Mouse (Mus musculus): ENCODE results near the gene Spdya.

Spdya gene

DNA sequence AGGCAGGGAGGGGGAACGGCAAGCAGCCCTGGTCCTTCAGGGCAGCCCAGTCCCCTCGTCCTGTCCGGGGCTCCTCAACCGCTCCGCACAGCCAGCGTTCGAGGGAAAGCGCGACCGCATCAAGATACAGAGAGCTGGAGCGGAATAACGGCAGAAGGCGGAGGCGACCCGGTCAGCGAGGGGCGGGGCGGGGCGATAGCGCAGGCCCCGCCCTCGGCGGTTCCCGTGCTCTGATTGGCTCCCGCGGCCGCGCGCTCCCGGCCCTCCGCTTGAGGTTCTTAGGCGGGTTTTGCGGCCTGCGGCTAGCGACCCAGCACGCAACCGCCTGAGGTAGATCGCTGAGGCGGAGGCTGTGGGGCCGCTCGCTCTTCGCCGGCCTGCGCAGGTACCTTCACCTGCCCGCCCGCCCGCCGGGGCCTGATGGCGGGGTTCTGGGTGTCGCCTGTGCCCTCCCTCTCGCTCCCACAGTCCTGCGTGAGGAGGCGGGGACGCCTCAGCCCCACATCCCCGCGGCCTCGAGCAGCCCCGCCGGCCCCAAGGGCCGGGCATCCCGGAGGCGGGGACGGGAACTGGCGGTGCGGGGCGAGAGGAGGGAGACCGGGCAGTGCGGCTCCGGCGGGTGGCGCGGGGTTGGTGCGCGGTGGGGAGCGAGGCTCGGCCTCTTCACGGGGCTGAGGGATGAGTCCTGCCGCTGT lies at the start of gene Spdya:
TSS of gene Spdya (plus strand) at position 305 of the 695 bp plus-strand sequence.
- DNase-seq, result peak; percentile 99

DNA sequence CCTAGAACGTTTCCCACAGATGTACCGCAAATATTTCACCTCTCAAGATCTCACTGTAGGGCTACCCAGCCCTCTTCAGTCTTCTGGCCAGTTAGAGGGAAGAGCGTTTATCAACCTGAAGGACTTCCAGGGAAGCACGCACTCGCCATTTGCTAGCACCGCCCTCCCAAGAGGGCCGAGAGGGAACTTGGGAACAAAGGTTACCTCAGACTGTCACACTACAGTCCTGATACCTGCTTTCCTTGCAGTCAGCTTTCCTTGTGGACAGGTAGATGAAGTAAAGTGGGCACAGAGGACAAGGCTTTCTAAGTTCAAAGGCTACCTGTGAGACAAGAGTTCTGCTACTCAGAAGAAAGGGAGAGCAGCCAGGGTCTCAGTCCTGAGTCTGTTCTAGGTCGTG lies 45.0 kb upstream of the Spdya start:
- peak; percentile 50 for DNase-seq

DNA sequence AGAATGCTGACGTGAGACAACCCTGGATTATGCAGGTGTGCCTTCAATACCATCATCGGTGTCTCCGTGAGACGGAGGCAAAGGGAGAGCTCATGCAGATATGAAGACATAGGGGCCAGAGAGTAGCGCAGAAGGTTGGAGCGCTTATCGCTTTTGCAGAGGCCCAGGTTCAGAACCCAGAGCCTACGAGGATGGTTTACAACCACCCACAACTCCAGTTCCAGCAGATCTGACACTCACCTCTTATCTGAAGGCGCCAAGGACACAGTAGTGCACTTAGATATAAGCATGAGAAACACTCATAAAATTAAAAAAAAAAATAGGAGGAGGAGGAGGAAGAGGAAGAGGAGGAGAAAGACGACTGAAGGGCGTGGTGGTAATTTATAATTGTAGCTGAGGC lies 41.6 kb upstream of the Spdya start:
- peak; percentile 54 for DNase-seq

DNA sequence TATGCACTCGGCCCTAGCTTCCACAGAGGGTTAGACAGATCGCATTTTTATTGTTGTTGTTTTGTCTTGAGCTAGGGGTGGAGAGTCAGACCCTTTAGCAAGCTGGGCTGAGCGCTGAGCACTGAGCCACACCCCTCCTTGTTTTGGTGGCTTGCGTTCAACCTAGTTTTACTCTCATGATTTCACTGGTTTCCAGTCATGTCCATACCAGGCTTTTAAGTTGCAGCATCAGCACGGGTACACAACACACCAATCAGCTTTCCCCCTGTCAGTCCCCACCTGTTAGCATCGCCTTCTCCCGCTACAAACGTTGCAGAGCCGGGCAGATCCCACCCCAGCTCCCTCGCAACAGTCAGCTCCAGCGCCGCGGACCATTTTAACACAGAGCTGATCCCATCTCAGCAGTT lies 25.6 kb upstream of the Spdya start:
- no peak for DNase-seq

DNA sequence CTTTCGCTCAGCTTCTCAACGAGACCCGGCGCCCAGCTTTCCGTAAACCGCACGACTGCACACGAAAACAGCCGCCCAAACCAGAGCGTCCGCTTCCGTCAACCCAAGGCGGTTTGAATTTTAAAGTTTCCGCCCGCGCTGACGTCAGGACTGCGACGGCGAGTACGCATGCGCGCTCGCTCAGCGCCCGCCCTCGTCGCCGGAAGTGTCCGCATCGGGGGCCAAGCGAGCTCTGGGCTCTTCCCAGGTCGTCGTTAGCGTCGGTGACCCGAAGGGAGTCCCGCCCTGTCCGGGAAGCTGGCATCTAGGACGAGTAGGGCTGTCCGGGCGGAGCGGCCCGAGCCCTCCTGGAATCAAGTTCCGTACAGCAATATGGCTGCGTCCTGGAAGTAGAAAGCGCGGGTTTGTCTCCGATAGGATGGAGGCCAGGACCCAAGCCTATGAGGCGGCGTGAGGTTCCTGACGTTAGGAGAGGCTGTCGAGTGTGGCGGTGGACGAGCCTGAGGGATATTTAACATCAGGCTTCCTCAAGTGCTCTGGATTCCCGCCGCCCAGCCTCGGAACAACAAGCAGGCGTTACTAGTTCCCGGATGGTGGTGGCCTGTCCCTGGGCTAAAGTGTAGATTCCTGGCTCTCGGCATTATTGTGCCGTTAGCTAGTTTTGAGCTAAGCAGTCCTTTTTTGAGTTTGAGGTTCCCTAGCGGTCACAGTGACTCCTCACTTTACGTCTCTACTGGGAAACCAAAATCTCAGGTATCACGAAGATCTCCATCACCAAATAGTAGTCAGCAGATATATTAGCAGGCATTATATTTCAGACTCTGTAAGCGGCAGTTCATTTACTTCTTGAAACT lies 24.9 kb upstream of the Spdya start, which contains the start of gene Ndc80:
TSS of gene Ndc80 (minus strand) at position 147 of the 854 bp plus-strand sequence.
- peak; percentile 99 for DNase-seq

DNA sequence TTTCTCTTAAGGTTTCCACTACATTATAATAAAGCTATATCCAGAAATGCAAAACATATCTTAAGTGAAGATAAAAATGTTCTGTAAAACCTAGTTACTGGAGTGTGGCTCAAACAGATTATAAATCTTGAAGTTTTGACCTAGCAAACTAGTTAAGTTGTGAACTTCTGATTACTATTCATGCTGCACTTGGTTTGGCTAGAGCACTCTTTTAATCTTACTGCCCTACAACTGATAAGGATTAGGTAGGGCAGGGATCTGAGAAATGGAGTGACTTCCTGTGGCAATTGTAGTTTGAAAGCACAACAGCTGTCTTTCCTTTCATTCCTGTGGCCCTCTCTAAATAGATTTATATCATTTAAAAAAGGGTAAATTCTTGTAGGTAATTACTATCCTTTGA lies 23.8 kb upstream of the Spdya start:
- no peak for DNase-seq

DNA sequence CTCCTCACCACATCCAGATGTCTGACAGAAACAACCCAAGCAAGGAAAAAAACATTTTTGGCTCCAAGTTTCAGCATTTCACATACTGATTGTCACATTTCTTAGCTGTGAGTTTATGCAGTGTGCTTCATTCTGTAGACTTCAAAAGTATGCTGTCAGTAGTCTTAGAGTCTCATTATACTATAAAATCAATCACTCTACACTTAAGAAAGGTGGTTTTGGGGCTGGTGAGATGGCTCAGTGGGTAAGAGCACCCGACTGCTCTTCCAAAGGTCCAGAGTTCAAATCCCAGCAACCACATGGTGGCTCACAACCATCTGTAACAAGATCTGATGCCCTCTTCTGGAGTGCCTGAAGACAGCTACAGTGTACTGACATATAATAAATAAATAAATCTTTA lies 16.3 kb upstream of the Spdya start:
- peak; percentile 8 for DNase-seq

DNA sequence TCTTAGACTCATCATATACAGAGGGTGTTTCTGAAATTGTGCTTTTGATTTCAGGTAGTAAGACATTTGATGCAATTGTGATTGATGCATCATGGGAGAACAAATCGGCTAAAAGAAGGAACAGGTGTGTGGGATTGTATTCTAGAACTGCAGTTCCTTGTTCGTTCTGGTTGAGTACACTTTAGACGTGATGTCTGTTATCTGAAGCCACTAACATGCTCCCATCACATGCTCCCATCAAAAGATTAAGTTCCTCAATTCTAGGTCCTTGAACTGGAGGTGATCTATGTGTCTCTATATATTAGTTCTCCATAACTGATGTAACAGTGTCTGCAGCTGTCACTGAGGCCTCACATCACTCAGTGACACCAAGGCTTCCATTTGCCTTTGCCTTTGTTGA lies 14.7 kb upstream of the Spdya start:
- no peak for DNase-seq

DNA sequence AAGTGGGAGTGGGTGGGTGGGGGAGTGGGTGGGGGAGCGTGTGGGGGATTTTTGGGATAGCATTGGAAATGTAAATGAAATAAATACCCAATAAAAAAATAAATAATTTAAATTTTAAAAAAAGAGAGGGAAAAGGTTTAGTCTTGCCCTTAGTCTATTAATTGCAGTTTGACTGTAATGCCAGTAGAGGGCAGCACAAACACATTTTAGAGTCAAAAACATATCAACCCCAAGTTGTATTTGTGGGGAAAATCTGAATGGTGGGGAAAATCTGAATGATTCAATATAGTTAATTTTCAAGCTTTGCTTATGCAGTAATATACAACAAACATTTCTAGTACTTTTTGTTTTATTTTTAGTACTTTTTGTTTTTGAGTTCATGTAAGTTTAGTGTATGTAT lies 3.3 kb upstream of the Spdya start:
- DNase-seq, result no peak

DNA sequence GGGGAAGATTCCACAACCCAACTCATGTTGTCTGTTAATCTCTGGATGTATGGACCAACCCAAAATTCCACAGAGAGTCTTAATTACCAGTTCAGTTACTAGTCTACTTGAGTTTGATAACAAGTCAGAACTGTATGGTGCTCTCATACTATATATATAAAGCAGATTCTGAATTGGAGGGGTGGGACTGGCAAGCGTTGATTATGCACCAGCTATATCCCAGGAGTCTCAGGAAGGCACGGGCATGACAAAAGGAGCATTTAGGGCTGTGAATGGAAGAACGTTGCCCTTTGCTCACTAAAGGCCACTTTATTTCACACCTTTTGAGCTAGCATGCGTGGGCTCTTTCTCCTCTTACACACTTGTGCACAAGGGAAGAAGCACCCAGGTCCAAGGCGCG lies 511 bp upstream of the Spdya start:
- DNase-seq, result no peak

DNA sequence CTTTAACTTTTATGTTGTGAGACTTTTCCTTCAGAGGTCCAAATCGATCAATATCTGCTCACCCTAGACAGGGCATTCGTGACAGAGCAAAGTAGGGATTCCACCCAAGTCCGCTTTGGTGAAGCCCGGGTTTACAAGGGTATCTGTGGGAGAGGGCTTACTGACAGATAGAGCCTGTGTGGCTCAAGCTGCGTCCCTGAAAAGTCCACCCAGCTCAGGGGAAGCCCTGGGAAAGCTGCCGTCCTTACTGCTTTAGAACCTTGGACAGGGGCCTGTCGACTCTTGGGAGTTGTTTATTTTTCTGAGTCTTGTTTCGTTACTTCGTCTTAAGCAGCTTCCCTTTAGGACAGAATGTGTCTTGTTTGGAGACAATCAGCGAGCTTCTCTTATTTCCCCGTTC lies 1.0 kb downstream of the Spdya start:
- DNase-seq, result no peak

DNA sequence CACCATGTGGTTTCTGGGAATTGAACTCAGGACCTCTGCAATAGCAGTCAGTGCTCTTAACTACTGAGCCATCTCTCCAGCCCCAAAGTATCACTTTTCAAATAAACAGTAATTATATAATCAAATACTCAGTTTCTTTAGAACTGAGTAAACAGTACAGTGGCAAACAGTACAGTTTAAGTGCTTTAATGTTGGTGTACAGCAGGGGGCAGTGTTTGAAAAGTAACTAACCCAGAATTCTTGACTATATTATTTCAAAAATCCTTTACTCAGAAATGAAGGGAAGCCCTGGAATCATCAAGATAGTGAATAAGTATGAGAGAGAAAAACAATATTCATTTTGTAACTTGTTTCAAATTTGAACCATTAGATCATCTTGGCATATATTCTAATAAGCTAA lies 9.8 kb downstream of the Spdya start:
- DNase-seq, result no peak

DNA sequence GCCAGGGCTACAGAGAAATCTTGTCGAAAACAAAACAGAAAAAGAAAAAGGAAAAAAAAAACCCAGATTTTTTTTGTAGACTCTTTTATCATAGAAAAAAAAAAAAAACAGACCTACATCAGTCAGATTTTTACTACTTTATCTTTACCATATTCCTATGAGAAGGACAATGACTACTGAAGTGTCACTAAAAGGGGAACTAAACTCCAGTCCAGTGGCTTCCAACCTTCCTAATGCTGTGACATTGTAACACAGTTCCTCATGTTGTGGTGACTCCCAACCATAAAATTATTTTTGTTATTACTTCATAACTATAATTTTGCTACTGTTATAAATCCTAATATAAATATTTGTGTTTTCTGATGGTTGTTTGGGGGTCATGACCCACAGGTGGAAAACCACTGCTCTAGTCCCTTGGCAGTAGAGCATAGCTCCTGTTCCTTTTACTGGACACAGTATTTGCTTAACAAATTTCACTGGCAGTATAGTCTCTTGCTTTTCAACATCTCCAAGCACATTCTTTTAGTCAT lies 27.4 kb downstream of the Spdya start:
- DNase-seq, result no peak

DNA sequence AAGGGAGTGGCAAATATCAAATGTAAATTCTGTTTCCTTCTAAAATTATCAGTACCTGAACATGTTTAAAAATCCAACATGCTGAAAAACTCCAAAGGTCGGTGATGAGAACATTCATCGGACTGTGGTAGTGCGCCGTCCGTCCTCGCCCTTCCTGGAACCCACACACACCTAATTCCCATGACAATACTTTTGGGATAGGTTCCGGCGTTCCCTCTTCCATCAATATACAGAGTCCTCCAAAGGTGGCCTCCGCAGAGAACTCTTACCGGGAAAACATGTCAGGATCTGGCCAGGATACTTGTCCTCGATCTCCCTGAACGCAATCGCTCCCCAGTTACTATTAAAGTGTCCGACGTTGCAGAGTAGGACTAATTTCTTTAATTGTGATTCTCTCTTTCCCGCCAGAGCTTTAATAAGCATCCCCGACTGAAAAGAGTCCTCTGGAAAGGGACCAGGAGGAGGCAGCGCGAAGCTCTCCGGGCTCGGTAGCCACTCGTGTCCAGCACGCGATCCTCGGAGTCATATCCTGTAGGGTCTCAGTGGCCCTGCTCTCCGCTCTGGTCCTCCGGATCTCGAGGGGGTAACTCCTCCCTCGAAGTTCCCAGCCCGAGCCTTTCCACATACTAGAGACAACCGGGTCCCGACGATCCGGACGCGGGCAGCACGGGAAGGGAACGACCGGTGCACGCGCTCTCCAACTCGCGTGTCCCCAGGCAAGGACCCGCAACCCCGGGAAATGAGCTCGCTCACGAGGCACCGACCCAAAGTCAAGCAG lies 46.2 kb downstream of the Spdya start:
- no peak for DNase-seq

DNA sequence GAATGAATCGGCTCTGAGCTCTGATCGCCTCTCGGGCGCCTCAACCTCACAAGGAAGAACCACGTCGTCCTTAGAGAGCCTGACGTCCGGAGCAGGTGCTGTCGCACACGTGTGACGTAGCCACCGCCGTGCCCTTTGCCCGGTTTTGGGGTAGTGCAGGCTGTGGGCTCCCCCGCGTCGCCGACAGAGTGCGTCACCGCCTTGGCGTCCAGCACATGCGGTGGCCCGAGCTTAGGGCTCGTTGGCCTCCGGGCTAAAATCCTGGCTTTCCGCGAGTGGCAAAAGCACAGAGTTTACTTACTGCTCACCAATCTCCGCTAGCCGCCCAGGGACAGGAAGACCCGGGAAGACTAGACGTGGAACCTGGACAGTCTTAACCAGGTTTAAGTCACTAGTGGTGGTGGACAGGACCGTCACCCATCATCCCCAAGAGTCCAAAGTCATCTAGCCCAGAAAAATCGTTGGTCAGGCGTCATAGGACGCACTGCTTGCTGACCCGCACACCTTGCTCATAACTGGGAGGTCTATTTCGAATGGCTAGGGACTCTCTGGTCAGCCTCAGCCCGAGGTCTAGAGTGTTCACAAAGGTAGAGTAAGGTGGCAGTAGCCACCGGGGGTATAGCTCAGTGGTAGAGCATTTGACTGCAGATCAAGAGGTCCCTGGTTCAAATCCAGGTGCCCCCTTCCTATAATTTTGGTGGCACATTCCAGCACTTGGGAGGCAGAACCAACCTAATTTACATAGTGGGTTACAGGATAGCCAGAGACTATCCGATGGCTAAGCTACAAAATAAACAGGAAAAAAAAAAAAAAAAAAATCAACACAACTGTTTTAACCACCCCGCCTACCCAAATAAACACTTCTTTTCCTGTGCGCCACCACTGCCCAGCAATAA lies 47.0 kb downstream of the Spdya start:
- DNase-seq, result peak; percentile 99

DNA sequence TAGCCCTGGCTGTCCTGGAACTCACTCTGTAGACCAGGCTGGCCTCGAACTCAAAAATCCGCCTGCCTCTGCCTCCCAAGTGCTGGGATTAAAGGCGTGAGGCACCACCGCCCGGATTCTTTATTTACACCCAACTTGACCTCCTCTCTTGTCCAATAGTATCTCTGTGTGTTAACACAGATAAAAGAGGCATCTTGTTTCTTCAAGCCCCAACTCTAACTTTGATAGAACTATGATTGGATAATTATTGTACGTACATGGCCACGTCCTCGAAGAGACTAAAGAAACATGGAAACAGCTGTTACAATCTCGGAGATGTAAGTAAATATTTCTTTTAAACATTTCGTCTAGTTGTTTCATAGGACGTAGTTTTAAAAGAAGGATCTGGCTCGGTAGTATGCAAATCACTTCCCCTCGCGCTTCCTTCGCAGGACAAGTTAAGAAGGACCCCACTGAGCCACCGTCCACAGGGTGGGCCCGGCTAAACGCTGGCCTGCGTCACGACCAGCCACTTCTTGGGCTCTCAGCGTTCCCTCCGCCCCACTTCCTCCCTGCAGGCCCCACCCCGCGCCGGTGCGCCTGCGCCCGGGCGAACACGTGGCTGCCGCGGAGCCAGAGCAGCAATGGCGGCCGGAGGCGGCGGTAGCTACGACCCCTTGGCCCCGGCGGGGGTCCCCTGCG lies 63.9 kb downstream of the Spdya start, which contains the start of gene Wdr43:
TSS of gene Wdr43 (plus strand) at position 258 of the 681 bp plus-strand sequence.
- DNase-seq, result peak; percentile 100

DNA sequence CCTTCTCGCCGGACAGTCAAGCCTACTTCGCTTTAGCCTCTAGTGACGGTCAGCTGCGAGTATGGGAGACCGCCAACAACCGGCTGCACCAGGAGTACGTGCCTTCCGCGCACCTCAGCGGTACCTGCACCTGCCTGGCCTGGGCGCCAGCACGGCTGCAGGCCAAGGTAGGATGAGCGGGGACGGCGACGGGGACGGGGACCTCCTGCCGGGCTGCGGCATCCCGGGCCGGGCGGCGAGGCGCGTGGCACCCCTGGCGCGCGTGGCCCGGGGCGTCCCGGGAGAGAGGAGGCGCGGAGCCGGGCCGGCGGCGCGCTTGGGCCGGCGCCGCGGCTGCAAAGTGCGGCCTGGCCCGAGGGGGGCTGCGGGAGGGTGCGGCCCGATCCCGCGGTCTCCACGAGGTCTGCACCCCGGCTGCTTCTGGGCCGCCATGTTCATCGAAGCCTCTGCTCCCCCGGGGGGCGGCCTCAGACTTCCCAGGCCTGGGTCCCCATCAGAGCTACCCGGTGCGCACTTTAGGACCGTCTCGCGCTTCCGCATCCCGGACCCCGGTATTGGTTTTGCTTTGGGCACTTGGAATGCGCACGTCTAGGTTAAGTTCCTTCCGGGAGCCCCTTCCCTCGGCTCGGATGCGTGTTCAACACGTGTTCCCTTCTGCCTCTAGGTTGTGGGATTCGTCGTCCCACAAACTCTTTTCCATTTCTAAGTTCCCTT lies 64.6 kb downstream of the Spdya start:
- DNase-seq, result peak; percentile 92

DNA sequence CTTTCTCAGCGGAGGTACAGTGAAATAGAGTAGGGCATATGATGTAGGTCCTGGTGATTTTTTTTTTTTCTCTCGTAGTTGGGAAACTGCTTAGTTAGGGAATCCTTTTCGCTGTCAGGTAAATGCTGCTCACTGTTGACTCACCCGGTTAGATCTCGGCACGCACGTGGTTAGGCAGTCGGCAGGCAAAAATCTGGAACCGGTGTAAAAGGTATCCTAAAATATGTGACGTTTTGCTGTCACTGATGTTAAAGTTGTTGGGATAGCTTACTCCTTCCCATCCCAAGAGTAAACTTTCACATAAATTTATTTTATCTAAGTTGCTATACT lies 65.1 kb downstream of the Spdya start:
- no peak for DNase-seq

DNA sequence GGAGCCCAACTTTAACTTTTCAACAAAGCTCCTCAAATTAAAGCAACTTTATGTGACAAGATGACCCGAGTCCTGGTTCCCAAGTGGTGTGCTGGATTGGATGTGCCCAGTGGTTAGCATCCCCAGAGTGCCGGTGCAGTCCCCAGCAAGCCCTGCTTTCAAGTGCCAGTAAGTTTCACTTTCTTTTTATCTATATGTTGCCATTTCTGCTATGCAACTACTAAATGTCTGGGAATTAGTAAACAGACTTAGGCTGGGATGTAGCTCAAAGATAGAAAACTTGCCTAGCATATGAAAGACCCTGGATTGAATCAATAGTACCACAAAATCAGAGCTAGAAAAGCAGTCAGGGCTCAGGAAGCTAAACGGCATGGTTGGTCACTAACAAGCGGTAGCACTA lies 66.1 kb downstream of the Spdya start:
- DNase-seq, result no peak

DNA sequence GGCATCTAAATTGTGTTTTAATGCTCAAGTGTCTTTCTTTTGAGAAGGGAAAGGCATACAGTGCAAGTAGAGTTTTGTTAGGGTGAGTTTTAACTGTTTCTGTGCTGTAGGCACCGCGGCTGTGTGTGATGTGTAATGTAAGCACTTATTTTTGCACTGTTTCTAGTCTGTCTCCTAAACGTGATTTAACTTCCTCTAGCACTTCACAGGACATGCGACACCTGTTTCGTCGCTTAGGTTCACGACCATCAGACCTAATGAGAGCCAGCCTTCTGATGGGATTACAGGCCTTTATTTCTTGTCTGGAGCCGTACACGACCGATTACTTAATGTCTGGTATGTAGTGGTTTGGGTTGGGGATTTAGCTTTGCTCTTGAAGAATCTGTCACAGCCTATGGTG lies 79.9 kb downstream of the Spdya start:
- peak; percentile 52 for DNase-seq

DNA sequence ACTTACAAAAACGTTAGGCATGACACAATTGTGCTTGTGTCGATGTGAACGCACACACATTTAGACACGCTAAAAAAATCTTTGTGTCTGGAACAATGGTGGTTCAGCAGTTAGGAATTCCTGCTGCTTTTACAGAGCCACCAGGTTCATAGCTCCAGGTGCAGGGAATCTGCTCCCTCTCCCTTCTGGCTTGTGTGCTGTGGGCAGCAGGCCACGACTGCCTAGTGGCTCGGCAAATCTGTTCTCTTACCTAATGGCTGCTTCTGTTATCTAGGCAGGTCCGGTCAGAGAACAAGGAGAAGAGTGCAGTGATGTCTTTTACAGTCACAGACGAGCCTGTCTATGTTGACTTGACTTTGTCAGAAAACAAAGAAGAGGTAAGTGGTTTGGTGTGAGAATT lies 81.5 kb downstream of the Spdya start:
- DNase-seq, result peak; percentile 48
